Mouse (Mus musculus): ENCODE measurements around the gene Cdc42ep2.
A peak's percentile ranks its signal among the peaks of the same experiment; 100 is the strongest.

Cdc42ep2 gene

GRCm38 (mm10) chr19:5874969-5875480, 49.6 kb downstream of the Cdc42ep2 start, which contains the start of gene Frmd8:
Gene Frmd8 (minus strand): TSS chr19:5875274.
- DNase-seq (ENCODE audit: low read depth, low spot score) = peak; percentile 95

GRCm38 (mm10) chr19:5874391-5874968, 50.1 kb downstream of the Cdc42ep2 start:
- DNase-seq (ENCODE audit: low read depth, low spot score) = no peak

- DNase-seq (ENCODE audit: low read depth, low spot score) = no peak
These were observed 51.6 kb downstream of the Cdc42ep2 start for GRCm38 (mm10) chr19:5872931-5873556.

DNA sequence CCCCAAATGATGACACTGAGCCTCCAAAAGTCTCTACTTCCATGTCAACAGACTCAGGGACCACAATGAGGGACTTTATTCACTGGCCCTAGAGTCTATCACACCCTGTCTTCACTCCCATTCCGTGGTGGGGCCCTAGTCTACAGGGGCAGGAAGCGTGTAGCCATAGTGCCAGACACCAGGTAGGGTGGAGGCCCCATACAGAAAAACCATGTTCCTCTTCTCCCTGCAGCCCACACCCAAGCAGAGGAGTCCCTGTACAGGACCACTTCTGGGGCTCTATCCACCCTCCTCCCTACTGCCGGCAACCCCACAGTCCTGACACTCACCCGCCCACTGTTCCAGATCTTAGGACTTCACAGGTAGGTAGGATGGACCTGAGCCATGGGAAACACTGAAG, 52.1 kb downstream of the Cdc42ep2 start:
- no peak for DNase-seq (ENCODE audit: low read depth, low spot score)

DNA sequence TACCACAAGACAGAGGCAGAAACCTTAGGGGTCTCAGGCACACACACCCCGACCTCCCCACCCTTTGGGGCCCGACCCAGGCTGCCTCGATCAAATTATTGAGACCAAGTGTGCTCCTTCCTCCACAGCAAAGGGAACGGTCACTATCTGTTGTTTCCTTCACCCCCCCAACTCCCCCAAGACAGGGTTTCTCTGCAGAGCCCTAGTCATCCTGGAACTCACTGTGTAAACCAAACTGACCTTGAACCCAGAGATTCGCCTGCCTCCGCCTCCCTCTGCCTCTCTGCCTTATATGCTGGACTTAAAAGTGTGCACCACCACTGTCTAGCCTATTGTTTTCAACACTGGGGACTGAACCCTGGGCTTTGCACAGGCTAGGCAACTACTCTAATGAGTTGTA, 52.9 kb downstream of the Cdc42ep2 start:
- DNase-seq (ENCODE audit: low read depth, low spot score) = no peak

DNA sequence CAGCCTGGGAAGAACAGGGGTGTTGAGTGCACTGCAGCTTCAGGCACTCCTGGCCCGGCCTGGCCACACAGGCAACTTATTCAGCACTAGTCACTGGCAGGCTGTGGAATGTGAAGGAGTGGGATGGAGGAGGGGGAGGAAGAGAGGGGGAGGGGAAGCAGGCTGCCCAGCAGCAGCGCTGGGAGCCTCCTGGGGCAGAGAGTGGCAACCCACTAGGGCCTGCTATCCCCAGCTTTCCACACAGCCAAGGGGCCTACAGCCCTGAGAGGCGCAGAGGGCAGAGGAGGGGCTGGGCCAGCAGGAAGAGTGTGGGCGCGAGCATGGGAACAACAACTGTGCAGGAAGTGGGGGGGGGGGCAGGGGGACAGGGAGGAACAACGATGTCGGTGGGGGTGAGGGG, 53.3 kb downstream of the Cdc42ep2 start:
- DNase-seq (ENCODE audit: low read depth, low spot score) = no peak

DNA sequence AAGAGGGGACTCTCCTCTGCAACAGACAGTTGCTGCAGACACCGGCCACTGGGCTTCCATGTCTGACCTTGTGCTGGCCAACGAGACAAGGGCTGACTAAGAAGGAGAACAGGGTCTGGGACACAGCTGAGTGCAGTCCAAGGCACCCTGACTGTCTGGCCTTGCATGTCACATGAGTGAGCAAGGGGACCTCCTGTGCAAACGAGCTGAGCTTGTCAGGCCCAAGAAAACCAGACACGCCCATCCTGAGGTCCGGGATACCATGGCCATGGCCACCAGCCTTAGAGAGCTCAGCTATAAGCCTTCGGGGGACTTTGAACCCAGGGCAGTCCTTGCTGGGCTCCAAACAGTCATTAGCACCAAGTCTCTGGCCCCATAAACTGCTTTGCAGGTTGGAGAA, 56.5 kb downstream of the Cdc42ep2 start:
- DNase-seq (ENCODE audit: low read depth, low spot score) = no peak

Measured in A20 (cell line).